Mouse (Mus musculus) liver, embryonic 11.5 days (tissue): ENCODE data around the gene Mdh1b. TPM values are rescaled to one million over a fixed set of nuclear protein-coding genes. Genes with fewer than 3 reads are reported as not detected.

ENCODE experiments used
- ATAC-seq: fragments of 200-750 bp; cut with Nextera tagmentation; replicated peaks from 2 replicates; pipeline ENCODE4 v1.8.0; 2017; ENCODE audit warnings: moderate number of reproducible peaks, mild to moderate bottlenecking, moderate TSS enrichment, moderate library complexity; ENCODE audit not compliant: low FRiP score
- DNase-seq: peaks from one replicate; pipeline ENCODE4 v3.0.0-alpha.2; 2017; ENCODE audit warnings: low spot score
- H3K27ac ChIP-seq: fragments of 300-500 bp; sonication (generic); 2 replicates; pipeline ENCODE4 v1.5.1; 2014; ENCODE audit warnings: mild to moderate bottlenecking, low read depth, low read length, control low read depth
- H3K27me3 ChIP-seq: fragments of 300-500 bp; sonication (generic); replicated peaks from 2 replicates; pipeline ENCODE4 v1.6.1; 2014; ENCODE audit warnings: low read length, mixed read lengths; ENCODE audit not compliant: control insufficient read depth, insufficient read depth
- H3K36me3 ChIP-seq: fragments of 300-500 bp; sonication (generic); 2 replicates; pipeline ENCODE4 v1.6.1; 2014; ENCODE audit warnings: mild to moderate bottlenecking, low read length, moderate library complexity, mixed read lengths; ENCODE audit not compliant: control insufficient read depth, insufficient read depth
- H3K4me1 ChIP-seq: fragments of 300-500 bp; sonication (generic); replicated peaks from 2 replicates; pipeline ENCODE4 v1.6.1; 2014; ENCODE audit warnings: low read length, mixed read lengths; ENCODE audit not compliant: control insufficient read depth, insufficient read depth
- H3K4me2 ChIP-seq: fragments of 300-500 bp; sonication (generic); 2 replicates; pipeline ENCODE4 v1.6.1; 2014; ENCODE audit warnings: mild to moderate bottlenecking, control low read depth, moderate library complexity
- H3K4me3 ChIP-seq: fragments of 300-500 bp; sonication (generic); 2 replicates; pipeline ENCODE4 v1.5.1; 2014; ENCODE audit warnings: low read depth, low read length, control low read depth
- H3K9ac ChIP-seq: fragments of 300-500 bp; sonication (generic); 2 replicates; pipeline ENCODE4 v1.6.1; 2014; ENCODE audit warnings: low read depth, low read length, control low read depth
- H3K9me3 ChIP-seq: fragments of 300-500 bp; sonication (generic); 2 replicates; pipeline ENCODE4 v1.6.1; 2016; ENCODE audit warnings: low read length, inconsistent platforms, mixed read lengths; ENCODE audit not compliant: control insufficient read depth
- WGBS: fragments of 180-500 bp; shearing (Covaris S2); extraction: QIAGEN DNeasy Blood & Tissue Kit; methylation state at CpG from one replicate; pipeline ENCODE4 v1.1.7; 2014; 5-methylcytosine and 5-hydroxymethylcytosine counted together
- polyA plus RNA-seq: library from polyadenylated mRNA; unstranded; fragments of >200 nt; fragmentation: Nextera tagmentation; extraction: Ambion mirVana; gene quantifications from 2 replicates; pipeline ENCODE4 v1.2.1, GENCODE M21; 2014

Gene Mdh1b
- polyA plus RNA-seq, 1 experiment from 2014 or later = not detected

GRCm38 (mm10) chr1:63668852-63669160 is 61.3 kb downstream of the Mdh1b start:
- DNase-seq (no peak), ATAC-seq (no peak)
- H3K27ac ChIP-seq = no peak overlapping the region
- no peaks in the 10 kb centered on the region for H3K9me3 ChIP-seq
- 13% methylated on average over 3 of the region's 3 CpGs for WGBS
- no peaks in the 10 kb centered on the region for H3K4me1 ChIP-seq
- no peak overlapping the region for H3K4me3 ChIP-seq
- no peak overlapping the region for H3K9ac ChIP-seq
- H3K27me3 ChIP-seq = no peaks in the 10 kb centered on the region
- no peaks in the 10 kb centered on the region for H3K36me3 ChIP-seq
- no peak overlapping the region for H3K4me2 ChIP-seq

- Histone ChIP-seq H3K4me3 (no peak overlapping the region), H3K27me3 (no peaks in the 10 kb centered on the region), H3K36me3 (no peaks in the 10 kb centered on the region), H3K4me1 (no peaks in the 10 kb centered on the region), H3K9me3 (no peaks in the 10 kb centered on the region), H3K9ac (no peak overlapping the region), H3K4me2 (no peak overlapping the region), H3K27ac (no peak overlapping the region)
- WGBS = 28% methylated on average over 13 of the region's 13 CpGs
- ATAC-seq (no peak), DNase-seq (no peak)
Observed at GRCm38 (mm10) chr1:63667949-63668851, 61.9 kb downstream of the Mdh1b start.

- H3K4me1 ChIP-seq = no peaks in the 10 kb centered on the region
- H3K27ac ChIP-seq = no peak overlapping the region
- ATAC-seq (no peak), DNase-seq (no peak)
- no peak overlapping the region for H3K9ac ChIP-seq
- H3K4me2 ChIP-seq = no peak overlapping the region
- no peaks in the 10 kb centered on the region for H3K27me3 ChIP-seq
- 46% methylated on average over 9 of the region's 9 CpGs for WGBS
- no peaks in the 10 kb centered on the region for H3K9me3 ChIP-seq
- H3K36me3 ChIP-seq = no peaks in the 10 kb centered on the region
- no peak overlapping the region for H3K4me3 ChIP-seq
Observed at GRCm38 (mm10) chr1:63667201-63667948, 62.7 kb downstream of the Mdh1b start.

- H3K27ac ChIP-seq = no peak overlapping the region
- DNase-seq (no peak), ATAC-seq (no peak)
- H3K36me3 ChIP-seq = no peaks in the 10 kb centered on the region
- no peaks in the 10 kb centered on the region for H3K27me3 ChIP-seq
- H3K4me2 ChIP-seq = no peak overlapping the region
- no peak overlapping the region for H3K9ac ChIP-seq
- WGBS = 85% methylated on average over 2 of the region's 2 CpGs
- H3K4me3 ChIP-seq = no peak overlapping the region
- no peaks in the 10 kb centered on the region for H3K9me3 ChIP-seq
- no peaks in the 10 kb centered on the region for H3K4me1 ChIP-seq
Observed at GRCm38 (mm10) chr1:63666089-63666488, 64.0 kb downstream of the Mdh1b start.

GRCm38 (mm10) chr1:63659591-63659990 is 70.5 kb downstream of the Mdh1b start:
- H3K4me1 ChIP-seq = no peaks in the 10 kb centered on the region
- no peak overlapping the region for H3K27ac ChIP-seq
- no peaks in the 10 kb centered on the region for H3K9me3 ChIP-seq
- H3K36me3 ChIP-seq = no peaks in the 10 kb centered on the region
- H3K27me3 ChIP-seq = no peaks in the 10 kb centered on the region; the same call in 1 of the 2 replicates
- no peak overlapping the region for H3K4me3 ChIP-seq
- DNase-seq (no peak), ATAC-seq (no peak)
- WGBS = 2% methylated on average over 7 of the region's 7 CpGs
- H3K4me2 ChIP-seq = no peak overlapping the region
- no peak overlapping the region for H3K9ac ChIP-seq

- no peak overlapping the region for H3K4me3 ChIP-seq
- DNase-seq = no peak
- H3K36me3 ChIP-seq = no peaks in the 10 kb centered on the region
- ATAC-seq = no peak
- no peak overlapping the region for H3K9ac ChIP-seq
- no peaks in the 10 kb centered on the region; the same call in 1 of the 2 replicates for H3K27me3 ChIP-seq
- no peaks in the 10 kb centered on the region for H3K9me3 ChIP-seq
- H3K4me2 ChIP-seq = no peak overlapping the region
- WGBS = 14% methylated on average over 6 of the region's 6 CpGs
- H3K4me1 ChIP-seq = no peaks in the 10 kb centered on the region
- no peak overlapping the region for H3K27ac ChIP-seq
Observed at GRCm38 (mm10) chr1:63658016-63658415, 72.1 kb downstream of the Mdh1b start.

Other genes starting within 250 kb of the Mdh1b start
- gene Gm39653, start 114.3 kb downstream of the Mdh1b start, polyA plus RNA-seq = not detected in 2 replicates
- gene Dytn, start 43.4 kb downstream of the Mdh1b start, polyA plus RNA-seq = not detected in 2 replicates
- gene Fastkd2, start 296 bp upstream of the Mdh1b start, polyA plus RNA-seq = 89.3 and 99.7 TPM in 2 replicates
- not detected in 2 replicates for gene 4933402D24Rik, start 38.9 kb upstream of the Mdh1b start, polyA plus RNA-seq